Mouse (Mus musculus): ENCODE measurements around the gene 1700030J22Rik. TPM values are rescaled to one million over a fixed set of nuclear protein-coding genes. Genes with fewer than 3 reads are reported as not detected.

The 1700030J22Rik gene
- polyA plus RNA-seq, 3 experiments from 2014 or later = 0.25 TPM; not detected in 2

GRCm38 (mm10) chr8:116951369-116951768, 27.4 kb downstream of the 1700030J22Rik start:
- ATAC-seq = no peak

- no peak for ATAC-seq
These were observed 31.2 kb downstream of the 1700030J22Rik start for GRCm38 (mm10) chr8:116947589-116947988.

- no peak for ATAC-seq
These were observed 31.9 kb downstream of the 1700030J22Rik start for GRCm38 (mm10) chr8:116946851-116947250.

GRCm38 (mm10) chr8:116946268-116946838, 32.4 kb downstream of the 1700030J22Rik start:
- peak; percentile 56 for ATAC-seq

- ATAC-seq = no peak
These were observed 33.4 kb downstream of the 1700030J22Rik start for GRCm38 (mm10) chr8:116945169-116945910.

GRCm38 (mm10) chr8:116944385-116944696, 34.4 kb downstream of the 1700030J22Rik start:
- ATAC-seq = no peak

GRCm38 (mm10) chr8:116943555-116944384, 35.0 kb downstream of the 1700030J22Rik start:
- peak; percentile 46 for ATAC-seq

GRCm38 (mm10) chr8:116943161-116943554, 35.6 kb downstream of the 1700030J22Rik start, which contains the start of gene Atmin:
Atmin (plus strand) TSS chr8:116943393.
- peak; percentile 55 for ATAC-seq

- no peak for ATAC-seq
These were observed 36.3 kb downstream of the 1700030J22Rik start for GRCm38 (mm10) chr8:116942284-116943058.

GRCm38 (mm10) chr8:116935506-116935905, 43.3 kb downstream of the 1700030J22Rik start:
- no peak for ATAC-seq

GRCm38 (mm10) chr8:116934976-116935375, 43.8 kb downstream of the 1700030J22Rik start:
- ATAC-seq = no peak

GRCm38 (mm10) chr8:116928588-116928987, 50.2 kb downstream of the 1700030J22Rik start:
- ATAC-seq = no peak

GRCm38 (mm10) chr8:116927880-116928279, 50.9 kb downstream of the 1700030J22Rik start:
- no peak for ATAC-seq

GRCm38 (mm10) chr8:116923526-116923925, 55.2 kb downstream of the 1700030J22Rik start:
- peak; percentile 19 for ATAC-seq

- peak; percentile 22 for ATAC-seq
These were observed 56.5 kb downstream of the 1700030J22Rik start for GRCm38 (mm10) chr8:116922060-116922757.

GRCm38 (mm10) chr8:116921337-116922059, 57.3 kb downstream of the 1700030J22Rik start, which contains the start of the genes Cmc2 and Cenpn:
Cmc2 (minus strand) TSS chr8:116921455.
Cenpn (plus strand) TSS chr8:116921730.
- ATAC-seq = peak; percentile 81

- peak; percentile 31 for ATAC-seq
These were observed 57.8 kb downstream of the 1700030J22Rik start for GRCm38 (mm10) chr8:116921005-116921336.

Data from inflammation-experienced regulatory T-cells, adult 6 months (primary cell).